Mouse (Mus musculus): ENCODE results near the gene Cdh13. TPM values are rescaled to one million over a fixed set of nuclear protein-coding genes. Genes with fewer than 3 reads are reported as not detected.

Cdh13 gene
- polyA plus RNA-seq, 1 experiment, result 44.3 TPM

DNA sequence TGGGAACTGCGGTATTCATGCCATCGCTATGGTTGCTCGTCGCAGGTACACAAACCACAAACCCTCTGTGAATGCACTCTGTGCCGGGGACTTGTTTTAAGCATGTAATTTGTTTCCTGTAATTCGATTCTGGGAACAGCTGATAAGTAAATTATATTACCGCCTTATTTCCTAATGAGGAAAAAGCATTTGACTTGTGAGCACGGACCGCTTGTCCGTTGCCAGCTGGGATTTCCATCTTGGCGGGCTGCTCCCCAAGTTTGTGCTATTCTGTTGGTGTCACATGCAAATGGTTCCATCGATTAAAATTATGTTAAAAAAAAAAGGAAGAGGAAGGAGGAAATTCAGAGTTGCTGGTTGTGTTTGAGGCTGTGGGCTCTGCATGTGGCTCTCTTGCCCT, 569.3 kb downstream of the Cdh13 start:
- H3K4me1 ChIP-seq (ENCODE audit: control insufficient read depth, insufficient read depth, low read length), result no peaks in the 10 kb centered on the region
- WGBS, result 68% methylated on average over 12 of the region's 12 CpGs
- DNase-seq, result no peak
- no peak for TF ChIP-seq POLR2A (IDR thresholded peaks at IDR 0.05; ENCODE audit: borderline replicate concordance, extremely low read depth, low read depth, low read length)
- H3K4me3 ChIP-seq (replicated peaks; ENCODE audit: extremely low read depth, low read depth, low read length), result no peak overlapping the region

DNA sequence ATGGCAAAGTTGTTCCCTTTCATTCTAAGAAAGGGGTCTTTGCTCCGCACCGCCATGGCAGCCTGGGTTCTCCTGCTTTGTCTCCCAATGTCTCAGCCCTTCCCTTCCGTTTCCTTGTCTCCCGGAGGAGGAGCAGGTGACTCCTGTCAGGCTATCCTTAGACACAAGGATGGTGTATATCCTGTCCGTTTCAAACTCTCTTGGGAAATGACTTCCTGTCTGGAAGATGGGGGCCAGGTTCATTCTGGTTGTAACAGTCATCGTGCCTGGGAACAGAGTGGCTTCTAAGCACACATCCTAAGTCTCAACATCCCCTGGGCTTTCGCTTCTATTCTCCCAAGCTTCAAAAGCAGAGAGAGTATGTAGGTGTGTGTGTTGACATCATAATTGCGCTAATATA, 571.1 kb downstream of the Cdh13 start:
- Histone ChIP-seq H3K4me3 (replicated peaks; ENCODE audit: extremely low read depth, low read depth, low read length) (no peak overlapping the region), H3K4me1 (ENCODE audit: control insufficient read depth, insufficient read depth, low read length) (no peaks in the 10 kb centered on the region)
- no peak for DNase-seq
- no peak for TF ChIP-seq CTCF (IDR thresholded peaks at IDR 0.05; ENCODE audit: insufficient read depth, low read length)
- TF ChIP-seq POLR2A (IDR thresholded peaks at IDR 0.05; ENCODE audit: borderline replicate concordance, extremely low read depth, low read depth, low read length), result no peak
- WGBS, result 61% methylated on average over 8 of the region's 8 CpGs

DNA sequence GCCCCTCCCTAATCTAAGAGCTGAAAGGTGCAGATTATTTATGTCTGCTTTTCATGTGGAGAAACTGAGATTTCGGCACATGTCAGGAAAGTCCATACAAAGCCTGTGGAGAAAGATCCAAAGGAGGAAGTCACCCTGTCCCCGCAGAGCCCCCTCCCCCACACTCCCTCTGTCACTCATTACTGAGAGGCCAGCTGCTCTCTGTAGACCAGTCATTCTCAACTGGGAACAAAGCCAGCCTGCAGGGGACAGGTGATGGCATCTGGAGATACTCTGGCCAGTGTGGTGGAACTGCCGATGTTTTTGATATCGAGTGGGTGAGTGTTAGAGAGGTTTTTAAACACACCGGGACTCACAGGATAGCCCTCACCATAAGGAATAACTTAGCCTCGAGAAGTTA, 582.8 kb downstream of the Cdh13 start:
- DNase-seq, result no peak
- no peak overlapping the region for H3K4me3 ChIP-seq (replicated peaks; ENCODE audit: extremely low read depth, low read depth, low read length)
- TF ChIP-seq CTCF (IDR thresholded peaks at IDR 0.05; ENCODE audit: insufficient read depth, low read length), result no peak
- TF ChIP-seq POLR2A (IDR thresholded peaks at IDR 0.05; ENCODE audit: borderline replicate concordance, extremely low read depth, low read depth, low read length), result no peak
- 67% methylated on average over 6 of the region's 6 CpGs for WGBS
- no peaks in the 10 kb centered on the region for H3K4me1 ChIP-seq (ENCODE audit: control insufficient read depth, insufficient read depth, low read length)

DNA sequence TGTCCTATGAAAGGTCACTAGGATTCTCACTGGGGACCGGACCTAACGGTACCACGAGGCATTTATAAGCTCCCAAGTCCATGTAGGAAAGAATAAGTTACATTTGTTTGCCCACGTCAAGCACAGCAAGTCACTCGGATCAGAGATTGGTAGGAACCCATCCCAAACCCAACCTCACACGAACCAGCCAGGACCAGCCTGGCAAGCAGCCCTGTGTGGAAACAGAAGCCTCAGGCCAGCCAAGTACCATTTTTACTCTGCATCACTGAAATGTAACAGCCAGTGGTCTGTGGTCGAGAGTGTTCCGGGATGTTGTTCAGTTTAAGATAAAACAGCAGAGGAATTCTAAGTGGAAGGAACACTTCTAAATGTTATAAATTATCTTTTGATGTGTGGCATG, 587.2 kb downstream of the Cdh13 start:
- TF ChIP-seq CTCF (IDR thresholded peaks at IDR 0.05; ENCODE audit: insufficient read depth, low read length) (no peak), POLR2A (IDR thresholded peaks at IDR 0.05; ENCODE audit: borderline replicate concordance, extremely low read depth, low read depth, low read length) (no peak)
- Histone ChIP-seq H3K4me3 (replicated peaks; ENCODE audit: extremely low read depth, low read depth, low read length) (no peak overlapping the region), H3K4me1 (ENCODE audit: control insufficient read depth, insufficient read depth, low read length) (no peaks in the 10 kb centered on the region)
- no peak for DNase-seq
- WGBS, result 73% methylated on average over 8 of the region's 8 CpGs

DNA sequence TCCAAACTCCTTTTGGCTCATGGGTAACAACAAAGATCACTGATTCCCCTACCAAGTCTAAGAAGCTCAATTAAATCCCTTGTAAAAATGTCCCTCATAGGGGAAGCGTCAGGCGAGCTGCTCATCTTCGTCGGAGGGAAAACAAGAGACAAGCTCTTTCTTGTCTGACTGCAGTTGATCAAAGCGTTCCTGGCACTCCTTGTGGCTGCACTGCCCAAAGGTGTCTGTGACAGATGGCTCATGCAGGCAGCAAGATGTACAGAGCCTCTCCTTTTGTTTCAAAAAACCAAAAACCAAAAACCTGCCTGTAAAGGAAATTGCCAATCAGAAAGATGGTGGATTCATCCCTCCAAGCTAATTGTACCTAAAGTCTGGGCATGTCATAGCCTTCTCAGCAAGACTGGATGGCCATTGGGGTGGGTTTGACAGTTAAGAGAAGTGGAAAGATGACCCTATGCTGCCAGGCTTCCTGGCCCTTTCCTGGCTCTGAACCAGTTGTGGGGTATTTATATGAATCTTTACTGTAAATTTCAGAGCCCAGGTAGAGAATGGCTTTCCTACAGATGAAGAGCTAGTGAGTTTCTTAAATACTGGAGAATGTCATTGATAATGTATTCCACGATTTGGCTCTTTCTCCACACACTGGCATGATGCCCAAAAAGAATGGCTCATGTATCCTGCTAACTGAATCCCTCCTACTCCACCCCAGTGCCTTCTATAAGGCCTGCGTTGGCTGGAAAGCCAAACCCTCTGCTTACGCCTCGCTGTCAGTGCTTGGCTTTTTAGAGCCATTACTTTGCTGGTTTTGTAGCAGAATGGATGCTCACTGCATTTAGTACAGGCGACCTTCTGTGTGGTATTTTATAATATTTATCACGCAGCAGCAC, 596.6 kb downstream of the Cdh13 start:
- Histone ChIP-seq H3K4me1 (ENCODE audit: control insufficient read depth, insufficient read depth, low read length) (no peaks in the 10 kb centered on the region), H3K4me3 (replicated peaks; ENCODE audit: extremely low read depth, low read depth, low read length) (no peak overlapping the region)
- 51% methylated on average over 11 of the region's 11 CpGs for WGBS
- no peak for DNase-seq
- TF ChIP-seq POLR2A (IDR thresholded peaks at IDR 0.05; ENCODE audit: borderline replicate concordance, extremely low read depth, low read depth, low read length), result no peak
- no peak for TF ChIP-seq CTCF (IDR thresholded peaks at IDR 0.05; ENCODE audit: insufficient read depth, low read length)

DNA sequence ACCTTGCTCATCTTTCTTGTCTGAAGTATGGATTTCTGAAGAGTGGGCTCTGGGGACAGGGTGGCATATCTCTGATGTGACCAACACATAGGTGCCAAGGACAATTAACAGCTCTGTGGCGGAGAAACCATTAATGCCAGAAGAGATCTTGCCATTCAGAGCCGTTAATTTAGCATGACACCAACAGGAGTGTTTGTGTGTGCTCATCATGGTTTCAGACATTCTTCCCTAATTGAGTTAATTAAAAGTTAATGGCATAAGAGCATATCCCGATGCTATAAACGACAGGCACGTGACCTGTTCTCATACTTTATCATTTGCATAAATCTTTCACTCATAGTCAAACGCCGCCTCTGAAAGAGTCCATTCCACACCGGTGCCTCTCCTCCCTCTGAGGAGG, 600.8 kb downstream of the Cdh13 start:
- no peak for DNase-seq
- H3K4me3 ChIP-seq (replicated peaks; ENCODE audit: extremely low read depth, low read depth, low read length), result no peak overlapping the region
- WGBS, result 73% methylated on average over 8 of the region's 8 CpGs
- TF ChIP-seq CTCF (IDR thresholded peaks at IDR 0.05; ENCODE audit: insufficient read depth, low read length), result no peak
- TF ChIP-seq POLR2A (IDR thresholded peaks at IDR 0.05; ENCODE audit: borderline replicate concordance, extremely low read depth, low read depth, low read length), result no peak
- H3K4me1 ChIP-seq (ENCODE audit: control insufficient read depth, insufficient read depth, low read length), result no peaks in the 10 kb centered on the region

DNA sequence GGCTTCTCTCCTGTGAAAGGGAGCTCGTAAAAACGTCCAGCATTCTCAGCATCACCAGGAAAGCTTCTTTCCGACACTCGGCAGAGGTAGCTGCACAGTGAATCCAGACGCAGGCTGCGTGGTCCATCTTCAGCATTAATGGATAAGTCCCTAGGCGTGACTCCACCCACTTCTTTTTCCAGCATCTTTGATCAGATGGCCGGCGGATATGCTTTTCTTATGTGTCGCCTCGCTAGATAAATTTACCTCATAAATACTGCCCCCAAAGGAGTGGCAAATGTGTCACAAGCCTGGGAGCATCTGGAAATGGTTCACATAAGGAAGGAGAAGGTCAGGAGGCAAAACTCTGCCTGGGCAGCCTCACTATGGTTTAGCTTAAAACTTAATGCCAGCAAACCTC, 601.5 kb downstream of the Cdh13 start:
- WGBS, result 76% methylated on average over 11 of the region's 11 CpGs
- Histone ChIP-seq H3K4me3 (replicated peaks; ENCODE audit: extremely low read depth, low read depth, low read length) (no peak overlapping the region), H3K4me1 (ENCODE audit: control insufficient read depth, insufficient read depth, low read length) (no peaks in the 10 kb centered on the region)
- no peak for DNase-seq
- TF ChIP-seq CTCF (IDR thresholded peaks at IDR 0.05; ENCODE audit: insufficient read depth, low read length) (no peak), POLR2A (IDR thresholded peaks at IDR 0.05; ENCODE audit: borderline replicate concordance, extremely low read depth, low read depth, low read length) (no peak)

DNA sequence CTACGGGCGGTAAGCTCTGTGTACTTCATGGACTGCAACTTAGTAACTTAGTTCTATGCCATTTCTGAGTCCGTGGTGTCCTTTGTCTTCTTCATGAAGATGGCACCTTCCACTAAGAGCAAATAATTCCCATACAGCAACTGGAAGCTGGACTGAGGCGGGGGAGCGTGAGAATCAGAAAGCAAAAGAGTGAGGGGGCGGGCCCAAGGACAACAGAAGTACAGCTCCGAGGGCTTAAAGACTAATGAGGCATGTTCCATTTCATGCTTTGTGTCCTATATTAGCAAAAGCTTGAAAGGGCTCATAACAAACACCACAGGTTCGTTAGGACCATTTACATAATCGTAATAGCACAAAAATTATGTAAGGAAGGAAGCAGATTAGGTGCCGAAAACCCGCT, 618.9 kb downstream of the Cdh13 start:
- H3K4me3 ChIP-seq (replicated peaks; ENCODE audit: extremely low read depth, low read depth, low read length), result no peak overlapping the region
- WGBS, result 83% methylated on average over 11 of the region's 11 CpGs

DNA sequence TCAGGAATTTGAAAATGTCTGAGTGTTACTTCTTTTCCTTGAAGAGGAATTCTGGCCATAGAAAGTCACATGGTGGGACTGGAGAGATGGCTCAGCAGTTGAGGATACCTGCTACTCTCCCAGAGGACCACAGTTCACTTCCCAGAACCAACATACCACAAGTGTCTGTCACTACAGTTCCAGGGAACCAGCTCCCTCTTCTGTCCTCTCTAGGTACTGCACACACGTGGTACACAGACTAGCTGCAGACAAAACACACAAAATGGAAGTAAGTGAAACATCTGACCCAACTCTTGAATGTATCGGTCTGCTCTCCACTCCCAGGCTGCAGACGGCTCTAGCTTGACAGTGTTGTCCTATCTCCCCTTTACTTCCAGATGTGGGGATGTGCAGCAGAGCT, 633.0 kb downstream of the Cdh13 start:
- 86% methylated on average over 3 of the region's 3 CpGs for WGBS
- TF ChIP-seq POLR2A (IDR thresholded peaks at IDR 0.05; ENCODE audit: borderline replicate concordance, extremely low read depth, low read depth, low read length) (no peak), CTCF (IDR thresholded peaks at IDR 0.05; ENCODE audit: insufficient read depth, low read length) (no peak)
- H3K4me3 ChIP-seq (replicated peaks; ENCODE audit: extremely low read depth, low read depth, low read length), result no peak overlapping the region
- DNase-seq, result no peak
- no peaks in the 10 kb centered on the region for H3K4me1 ChIP-seq (ENCODE audit: control insufficient read depth, insufficient read depth, low read length)

More for the DNA sequence above, 618.9 kb downstream of the Cdh13 start:
- no peaks in the 10 kb centered on the region for H3K4me1 ChIP-seq (ENCODE audit: control insufficient read depth, insufficient read depth, low read length)
- DNase-seq, result no peak
- TF ChIP-seq CTCF (IDR thresholded peaks at IDR 0.05; ENCODE audit: insufficient read depth, low read length) (no peak), POLR2A (IDR thresholded peaks at IDR 0.05; ENCODE audit: borderline replicate concordance, extremely low read depth, low read depth, low read length) (no peak)

DNA sequence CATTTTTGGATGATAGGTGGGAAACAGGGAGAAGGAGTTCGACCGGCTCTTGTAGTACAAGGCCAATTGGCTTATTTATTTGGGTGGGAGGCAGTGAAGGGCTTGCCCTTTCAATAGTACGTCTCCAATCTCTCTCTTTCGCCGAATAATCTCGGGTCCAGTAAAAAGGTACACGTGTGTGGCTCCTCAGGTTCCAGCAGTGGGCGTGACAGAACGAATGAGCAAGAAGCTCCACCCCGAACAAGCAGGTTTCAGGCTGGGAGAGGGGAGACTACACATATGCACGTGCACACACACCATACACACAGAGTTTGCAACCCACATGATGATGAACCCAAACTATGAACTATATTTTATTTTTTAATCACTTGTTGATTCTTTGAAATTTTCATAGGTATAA, 653.9 kb downstream of the Cdh13 start:
- H3K4me3 ChIP-seq (replicated peaks; ENCODE audit: extremely low read depth, low read depth, low read length), result no peak overlapping the region
- no peak for DNase-seq
- H3K4me1 ChIP-seq (ENCODE audit: control insufficient read depth, insufficient read depth, low read length), result no peaks in the 10 kb centered on the region
- 37% methylated on average over 11 of the region's 11 CpGs for WGBS
- TF ChIP-seq POLR2A (IDR thresholded peaks at IDR 0.05; ENCODE audit: borderline replicate concordance, extremely low read depth, low read depth, low read length), result no peak
- TF ChIP-seq CTCF (IDR thresholded peaks at IDR 0.05; ENCODE audit: insufficient read depth, low read length), result no peak
